Mouse (Mus musculus) heart, postnatal 0 days (tissue): ENCODE measurements around the gene Anln.

Experiments used
- CTCF ChIP-seq: IDR thresholded peaks from 2 replicates; pipeline ENCODE4 v1.5.1; 2016; ENCODE audit warnings: antibody characterized with exemption, control low read depth, low read depth
- EP300 ChIP-seq: IDR thresholded peaks from 2 replicates; pipeline ENCODE4 v1.6.1; 2016; ENCODE audit warnings: antibody characterized with exemption, low read depth

DNA sequence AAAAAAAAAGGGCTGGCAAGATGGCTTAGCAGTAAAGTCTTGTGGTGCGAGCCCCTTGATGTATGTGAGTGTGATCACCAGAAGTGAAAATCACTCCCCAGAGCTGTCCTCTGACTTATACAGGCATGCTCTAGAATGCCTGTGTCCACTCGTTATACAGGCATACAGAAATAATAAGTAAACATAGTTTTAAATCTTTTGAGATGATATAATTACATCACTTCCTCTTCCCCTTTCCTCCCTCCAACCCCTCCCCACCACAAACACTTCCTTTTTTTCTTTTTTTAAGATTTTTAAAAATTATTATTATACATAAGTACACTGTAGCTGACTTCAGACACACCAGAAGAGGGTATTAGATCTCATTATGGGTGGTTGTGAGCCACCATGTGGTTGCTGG is 5.7 kb upstream of the Anln start:
- no peak for TF ChIP-seq CTCF
- no peak for TF ChIP-seq EP300
